Comparison of ENCODE assay signal across 8 mouse cellular contexts in the genomic region with DNA sequence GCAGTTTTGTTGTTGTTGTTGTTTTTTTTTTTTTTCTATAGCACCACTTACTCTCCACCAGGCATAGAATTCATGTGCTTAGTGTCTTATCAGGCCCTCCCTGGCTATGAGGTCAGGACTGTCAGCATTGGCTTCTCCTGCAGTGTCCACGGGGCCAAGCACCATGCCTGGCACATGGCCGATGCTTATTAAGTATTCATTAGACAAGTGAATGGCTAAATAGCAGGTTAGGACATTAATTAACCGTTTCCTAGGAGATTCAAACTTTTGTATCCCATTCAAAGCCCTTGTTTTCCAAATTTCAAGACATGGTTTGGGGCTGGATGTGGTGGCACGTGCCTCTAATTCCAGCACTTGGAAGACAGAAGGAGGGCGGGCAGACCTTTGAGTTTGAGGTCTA. TPM values are rescaled to one million over a fixed set of nuclear protein-coding genes. Genes with fewer than 3 reads are reported as not detected.
DNase-seq lines count a peak whose midpoint lies in the region; ATAC-seq and TF ChIP-seq lines count a peak whose summit lies in the region.
"Had no signal": no experiment of that assay in that cellular context is flagged by ENCODE, and none has a peak within 500 bp of the region (broad histone marks: within the 10 kb centered on the region; RNA-seq: fewer than 3 reads in every experiment).

No protein-coding gene starts in this region.

- peak overlapping the region; percentile 94 for H3K27ac ChIP-seq in lung, embryonic 14.5 days (ENCODE audit: low read depth)
- H3K27ac ChIP-seq in forebrain, embryonic 12.5 days = peak overlapping the region; percentile 81
- peak overlapping the region; percentile 73; the same call in 1 of the 2 replicates for H3K27ac ChIP-seq in hindbrain, postnatal 0 days
- peak overlapping the region; percentile 87 for H3K27ac ChIP-seq in neural tube, embryonic 15.5 days (replicated peaks)

- H3K36me3 ChIP-seq in lung, embryonic 14.5 days (ENCODE audit: insufficient read depth) = no peaks in the 10 kb centered on the region
- no peaks in the 10 kb centered on the region for H3K36me3 ChIP-seq in forebrain, embryonic 12.5 days (replicated peaks)
- H3K36me3 ChIP-seq in hindbrain, postnatal 0 days (ENCODE audit: insufficient read depth, low read length) = no peaks in the 10 kb centered on the region
- H3K36me3 ChIP-seq in neural tube, embryonic 15.5 days = no peaks in the 10 kb centered on the region

- peak overlapping the region; percentile 57 for H3K4me2 ChIP-seq in lung, embryonic 14.5 days
- no peak overlapping the region for H3K4me2 ChIP-seq in forebrain, embryonic 12.5 days
- H3K4me2 ChIP-seq in hindbrain, postnatal 0 days (ENCODE audit: low read depth, low read length) = no peak overlapping the region
- H3K4me2 ChIP-seq in neural tube, embryonic 15.5 days = peak overlapping the region; percentile 44

- DNase-seq in lung, embryonic 14.5 days = no peak
- no peak for DNase-seq in lung, postnatal 10 days
- no peak for DNase-seq in hindbrain, postnatal 0 days (ENCODE audit: low spot score)
- no peak for DNase-seq in adrenal gland, postnatal 10 days
- no peak for DNase-seq in ovary, postnatal 14 days (ENCODE audit: low spot score)

- no peak for ATAC-seq in lung, embryonic 14.5 days (ENCODE audit: insufficient read depth)
- ATAC-seq in forebrain, embryonic 12.5 days (ENCODE audit: low FRiP score) = no peak
- no peak for ATAC-seq in hindbrain, postnatal 0 days
- no peak for ATAC-seq in neural tube, embryonic 15.5 days (ENCODE audit: low FRiP score)

- no peak overlapping the region for H3K4me3 ChIP-seq in lung, embryonic 14.5 days (ENCODE audit: low read depth, low read length)
- no peak overlapping the region for H3K4me3 ChIP-seq in forebrain, embryonic 12.5 days (replicated peaks)
- H3K4me3 ChIP-seq in hindbrain, postnatal 0 days (ENCODE audit: low read length) = no peak overlapping the region
- no peak overlapping the region for H3K4me3 ChIP-seq in neural tube, embryonic 15.5 days (replicated peaks)

- peaks cover 15% of the 10 kb centered on the region for H3K4me1 ChIP-seq in lung, embryonic 14.5 days (ENCODE audit: insufficient read depth)
- peaks cover 26% of the 10 kb centered on the region for H3K4me1 ChIP-seq in forebrain, embryonic 12.5 days
- peaks cover 16% of the 10 kb centered on the region for H3K4me1 ChIP-seq in hindbrain, postnatal 0 days (ENCODE audit: insufficient read depth, low read length)
- H3K4me1 ChIP-seq in neural tube, embryonic 15.5 days = peaks cover 26% of the 10 kb centered on the region

- H3K9ac ChIP-seq in lung, embryonic 14.5 days = no peak overlapping the region; the same call in 1 of the 2 replicates
- H3K9ac ChIP-seq in forebrain, embryonic 12.5 days = no peak overlapping the region
- H3K9ac ChIP-seq in hindbrain, postnatal 0 days (replicated peaks; ENCODE audit: low read length) = no peak overlapping the region
- no peak overlapping the region for H3K9ac ChIP-seq in neural tube, embryonic 15.5 days (replicated peaks)

- no peaks in the 10 kb centered on the region for H3K27me3 ChIP-seq in lung, embryonic 14.5 days (ENCODE audit: insufficient read depth, low read length)
- peaks cover 83% of the 10 kb centered on the region for H3K27me3 ChIP-seq in forebrain, embryonic 12.5 days
- H3K27me3 ChIP-seq in hindbrain, postnatal 0 days (ENCODE audit: insufficient read depth, low read length) = no peaks in the 10 kb centered on the region
- peaks cover 10% of the 10 kb centered on the region for H3K27me3 ChIP-seq in neural tube, embryonic 15.5 days (replicated peaks)

- no peak for TF ChIP-seq CTCF in lung, embryonic 14.5 days (IDR thresholded peaks at IDR 0.05; ENCODE audit: low read depth)
- TF ChIP-seq CTCF in hindbrain, postnatal 0 days (IDR thresholded peaks at IDR 0.05; ENCODE audit: low read depth) = no peak

- no peaks in the 10 kb centered on the region for H3K9me3 ChIP-seq in lung, embryonic 14.5 days (ENCODE audit: low read depth, low read length)
- no peaks in the 10 kb centered on the region for H3K9me3 ChIP-seq in forebrain, embryonic 12.5 days
- no peaks in the 10 kb centered on the region for H3K9me3 ChIP-seq in hindbrain, postnatal 0 days (ENCODE audit: low read length)
- H3K9me3 ChIP-seq in neural tube, embryonic 15.5 days (replicated peaks) = no peaks in the 10 kb centered on the region

- WGBS in lung, embryonic 14.5 days = 70% methylated on average over 5 of the region's 5 CpGs
- 25% methylated on average over 5 of the region's 5 CpGs for WGBS in forebrain, embryonic 12.5 days
- WGBS in hindbrain, postnatal 0 days = 43% methylated on average over 5 of the region's 5 CpGs
- 36% methylated on average over 5 of the region's 5 CpGs for WGBS in neural tube, embryonic 15.5 days

RNA-seq across cellular contexts. Expression of a gene that starts 23.1 kb away (rescaled TPM):
- 2.2 and 2.7 TPM in 2 replicates for polyA plus RNA-seq in lung, embryonic 14.5 days (2014; fragmentation: Nextera tagmentation; extraction: Ambion mirVana)
- polyA plus RNA-seq in forebrain, embryonic 12.5 days (2016; fragmentation: Nextera tagmentation; extraction: Ambion mirVana) = 29.8 and 31.7 TPM in 2 replicates
- total RNA-seq in hindbrain, postnatal 0 days (2014; rRNA removed) = 32.3 and 40.5 TPM in 2 replicates
- 14.4 and 14.7 TPM in 2 replicates for polyA plus RNA-seq in hindbrain, postnatal 0 days (2015; fragmentation: Nextera tagmentation; extraction: Ambion mirVana)
- polyA plus RNA-seq in neural tube, embryonic 15.5 days (2015; fragmentation: Nextera tagmentation; extraction: Ambion mirVana) = 20.5 and 20.8 TPM in 2 replicates
- 10 to 100 TPM; 27.3 to 28.9 TPM for total RNA-seq in adrenal gland, postnatal 10 days (2021)

RNA-seq across cellular contexts. Expression of a gene that starts 34.0 kb away (rescaled TPM):
- polyA plus RNA-seq in lung, embryonic 14.5 days (2014; fragmentation: Nextera tagmentation; extraction: Ambion mirVana) = 18.9 and 19.9 TPM in 2 replicates
- polyA plus RNA-seq in forebrain, embryonic 12.5 days (2016; fragmentation: Nextera tagmentation; extraction: Ambion mirVana) = 16.7 and 17.9 TPM in 2 replicates
- total RNA-seq in hindbrain, postnatal 0 days (2014; rRNA removed) = 38.1 and 55.1 TPM in 2 replicates
- polyA plus RNA-seq in hindbrain, postnatal 0 days (2015; fragmentation: Nextera tagmentation; extraction: Ambion mirVana) = 30.8 and 32.5 TPM in 2 replicates
- polyA plus RNA-seq in neural tube, embryonic 15.5 days (2015; fragmentation: Nextera tagmentation; extraction: Ambion mirVana) = 29.4 and 33.0 TPM in 2 replicates
- 10 to 100 TPM; 12.9 to 21.6 TPM for total RNA-seq in adrenal gland, postnatal 10 days (2021)

RNA-seq across cellular contexts. Expression of a gene that starts 42.0 kb away (rescaled TPM):
- not detected in 2 replicates for polyA plus RNA-seq in lung, embryonic 14.5 days (2014; fragmentation: Nextera tagmentation; extraction: Ambion mirVana)
- 0.50 TPM in 1 of 2 replicates, not detected in the other for polyA plus RNA-seq in forebrain, embryonic 12.5 days (2016; fragmentation: Nextera tagmentation; extraction: Ambion mirVana)
- total RNA-seq in hindbrain, postnatal 0 days (2014; rRNA removed) = not detected in 2 replicates
- not detected in 2 replicates for polyA plus RNA-seq in hindbrain, postnatal 0 days (2015; fragmentation: Nextera tagmentation; extraction: Ambion mirVana)
- polyA plus RNA-seq in neural tube, embryonic 15.5 days (2015; fragmentation: Nextera tagmentation; extraction: Ambion mirVana) = 0.36 and 1.2 TPM in 2 replicates
- 10 to 100 TPM; 10.2 to 32.9 TPM for total RNA-seq in adrenal gland, postnatal 10 days (2021)
- total RNA-seq: left cerebral cortex, postnatal 14 days had no signal

RNA-seq across cellular contexts. Expression of a gene that starts 44.6 kb away (rescaled TPM):
- 11.6 and 11.7 TPM in 2 replicates for polyA plus RNA-seq in lung, embryonic 14.5 days (2014; fragmentation: Nextera tagmentation; extraction: Ambion mirVana)
- 14.8 and 15.0 TPM in 2 replicates for polyA plus RNA-seq in forebrain, embryonic 12.5 days (2016; fragmentation: Nextera tagmentation; extraction: Ambion mirVana)
- 8.1 and 11.5 TPM in 2 replicates for total RNA-seq in hindbrain, postnatal 0 days (2014; rRNA removed)
- polyA plus RNA-seq in hindbrain, postnatal 0 days (2015; fragmentation: Nextera tagmentation; extraction: Ambion mirVana) = 11.2 and 12.7 TPM in 2 replicates
- 21.6 and 21.8 TPM in 2 replicates for polyA plus RNA-seq in neural tube, embryonic 15.5 days (2015; fragmentation: Nextera tagmentation; extraction: Ambion mirVana)
- total RNA-seq in adrenal gland, postnatal 10 days (2021) = 10 to 100 TPM; 22.5 to 73.8 TPM

Comparison
In these comparisons a context has a peak if more than half of its experiments do, and no peak if none do; other contexts are left out.
1. H3K4me2 ChIP-seq: peak in lung, embryonic 14.5 days (single experiment) and neural tube, embryonic 15.5 days (single experiment); none in forebrain, embryonic 12.5 days (single experiment) and hindbrain, postnatal 0 days (single experiment).
2. Peak in every context shown above with its lines, with median percentiles within 50 percentile points of each other: H3K27ac ChIP-seq.